Mouse (Mus musculus) olfactory bulb, adult 2 months (tissue): Measurements from ENCODE around the gene Gpr171.

Experiments
- CTCF ChIP-seq: fragments of 200-500 bp; IDR thresholded peaks from 2 replicates; pipeline ENCODE4 v1.5.1; 2012; ENCODE audit warnings: low read depth, mild to moderate bottlenecking, low read length, moderate library complexity; ENCODE audit not compliant: insufficient read depth
- POLR2A ChIP-seq: fragments of 200-500 bp; IDR thresholded peaks from 2 replicates; pipeline ENCODE4 v1.6.1; 2012; ENCODE audit warnings: mild to moderate bottlenecking, low read depth, low read length, moderate library complexity; ENCODE audit not compliant: insufficient read depth

DNA sequence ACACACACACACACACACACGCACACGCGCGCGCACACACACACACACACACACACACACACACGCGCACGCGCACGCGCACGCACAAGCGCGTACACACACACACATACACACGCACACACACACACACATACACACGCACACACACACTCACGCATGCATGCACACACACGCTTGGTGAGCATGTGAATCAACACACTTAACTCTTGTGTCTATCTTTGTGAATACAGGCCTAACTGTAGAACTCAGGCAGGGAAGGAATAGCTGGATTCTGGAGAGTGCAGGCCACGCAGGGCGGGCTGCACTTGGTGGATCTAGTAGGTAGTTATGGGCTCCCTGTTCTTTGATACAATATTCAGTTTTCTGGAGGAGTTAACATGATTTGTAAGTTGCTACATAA lies 27.1 kb upstream of the Gpr171 start:
- TF ChIP-seq CTCF (no peak), POLR2A (no peak)
